Mouse (Mus musculus): ENCODE results near the gene Kcne1l.

The Kcne1l gene

DNA sequence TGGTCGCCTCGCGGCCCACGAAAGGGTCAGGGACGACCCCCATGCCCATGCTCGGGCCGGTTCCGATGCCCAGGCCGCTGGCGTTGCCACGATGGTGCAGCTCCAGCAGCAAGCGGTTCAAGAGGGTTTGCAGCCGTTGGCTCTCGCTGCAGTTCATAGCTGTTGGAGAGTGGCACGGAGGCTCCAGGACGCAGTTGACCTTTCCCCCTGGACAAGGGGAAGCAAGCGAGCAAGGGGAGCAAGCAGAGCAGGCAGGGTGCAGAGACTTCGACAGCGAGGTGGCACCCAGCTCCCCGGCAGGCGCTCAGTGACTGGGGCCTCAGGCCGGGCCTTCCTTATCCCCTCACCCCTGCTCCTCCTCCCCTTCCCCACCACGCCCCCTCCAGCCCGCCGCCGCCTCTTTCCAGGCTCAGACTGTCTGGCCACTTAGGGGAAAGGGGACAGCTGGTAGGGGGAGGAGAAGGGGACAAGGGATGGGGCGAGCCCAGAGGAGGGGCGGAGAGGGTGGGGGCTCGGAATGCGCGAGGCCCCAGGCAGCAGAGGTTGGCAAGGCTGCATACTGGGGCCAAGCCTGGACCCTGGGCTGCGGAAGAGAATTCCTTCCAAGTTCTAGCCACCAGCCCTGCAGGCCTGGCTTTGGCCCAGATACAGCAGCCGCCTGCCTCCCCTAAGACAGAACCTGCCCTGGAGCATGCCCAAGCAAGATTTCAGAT, at the start of gene Kcne1l:
Gene Kcne1l (minus strand): TSS at position 426 of the 713 bp plus-strand sequence.
- in situ Hi-C loops (cut with MboI): no loop called here

DNA sequence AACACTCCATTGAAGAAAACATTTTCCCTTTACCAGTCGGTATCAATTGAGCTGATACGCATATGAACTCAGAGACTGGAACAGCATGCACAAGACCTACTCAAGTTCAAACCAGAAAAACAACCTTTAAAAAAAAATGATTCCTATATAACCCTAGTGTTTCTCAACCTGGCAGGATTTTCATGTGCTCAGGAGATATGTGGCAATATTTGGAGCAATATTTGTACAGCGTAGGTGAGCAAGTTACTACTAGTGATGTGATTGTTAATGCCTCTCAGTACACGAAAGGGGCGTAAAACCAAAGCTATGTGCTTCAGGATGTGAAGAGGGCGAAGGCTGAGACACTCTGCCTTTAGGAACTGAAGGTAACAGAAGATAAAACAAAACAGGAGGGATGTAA, 30.1 kb upstream of the Kcne1l start:
- in situ Hi-C loops (cut with MboI): no loop called here

DNA sequence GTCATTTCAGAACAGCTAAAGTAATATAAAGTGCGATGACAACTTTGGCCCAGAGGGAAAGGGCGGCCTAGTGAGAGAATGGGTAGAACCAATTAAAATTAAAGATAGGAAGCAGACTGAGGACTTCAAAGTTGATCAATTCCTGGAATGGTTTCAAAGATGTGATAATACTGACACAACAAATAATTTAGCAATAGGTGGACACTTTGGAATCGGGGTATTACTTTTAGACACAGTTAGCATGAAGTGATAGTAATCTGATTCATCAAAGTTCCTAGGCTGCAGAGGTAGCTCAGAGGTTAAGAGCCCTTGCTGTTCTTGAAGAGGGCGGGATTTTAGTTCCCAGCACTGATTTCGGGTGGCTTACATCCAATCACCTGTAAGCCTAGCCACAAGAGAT, 29.4 kb upstream of the Kcne1l start:
- in situ Hi-C loops (cut with MboI): no loop called here

DNA sequence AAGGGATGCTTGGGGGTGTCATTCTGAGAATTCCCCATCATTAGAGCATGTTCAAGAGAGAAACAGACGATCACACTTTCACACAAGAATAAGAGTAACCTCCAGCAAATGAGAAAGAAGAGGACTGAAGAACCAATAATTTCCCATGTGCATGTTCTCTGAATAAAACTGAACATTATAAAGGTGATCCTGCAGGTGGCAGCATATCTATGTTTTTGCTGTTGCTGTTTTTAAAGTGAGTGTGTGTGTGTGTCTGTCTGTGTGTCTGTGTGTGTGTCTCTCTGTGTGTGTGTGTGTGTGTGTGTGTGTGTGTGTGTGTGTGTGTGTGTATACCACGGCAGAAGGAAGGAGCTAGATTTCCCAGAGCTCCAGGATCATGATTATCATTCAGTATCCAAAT, 19.7 kb upstream of the Kcne1l start:
- in situ Hi-C loops (cut with MboI): no loop called here

DNA sequence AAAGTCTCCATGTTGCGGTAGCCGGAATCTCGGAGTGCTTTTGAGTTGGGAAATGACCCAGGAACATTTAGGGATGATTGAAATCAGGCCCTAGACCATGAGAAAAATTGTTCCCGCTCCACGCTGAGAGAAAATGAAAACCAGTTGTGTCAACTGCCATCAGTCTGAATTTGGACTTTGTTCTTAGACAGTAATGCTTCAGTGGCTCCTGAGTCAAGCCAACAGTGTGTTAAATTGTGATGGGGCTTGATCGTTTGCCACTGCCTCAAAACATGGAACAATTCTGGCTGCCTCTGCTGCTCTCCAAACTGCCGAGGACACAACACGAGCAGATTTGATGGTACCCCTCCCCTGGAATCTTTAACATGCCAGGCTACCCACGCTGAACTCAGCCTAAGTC, 10.0 kb upstream of the Kcne1l start:
- in situ Hi-C loops (cut with MboI): no loop called here

DNA sequence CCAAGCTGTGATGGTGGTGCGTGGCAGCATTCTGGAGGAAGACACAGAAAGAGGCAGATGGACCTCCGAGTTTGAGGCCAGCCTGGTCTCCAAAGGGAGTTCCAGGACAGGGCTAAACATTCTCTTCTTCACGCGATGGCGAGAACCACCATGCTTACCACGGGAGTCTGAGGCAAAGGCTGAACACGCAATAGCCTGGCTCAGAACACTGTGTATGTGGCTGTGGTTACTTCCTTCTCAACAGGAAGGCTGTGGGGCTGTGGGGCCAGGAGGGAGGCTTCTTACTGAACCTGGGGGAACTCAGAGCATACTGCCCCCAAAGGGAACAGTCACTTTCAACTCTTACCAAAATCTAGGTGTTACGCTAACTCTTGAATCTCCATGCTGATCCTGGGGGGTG, 9.2 kb upstream of the Kcne1l start:
- in situ Hi-C loops (cut with MboI): no loop called here

DNA sequence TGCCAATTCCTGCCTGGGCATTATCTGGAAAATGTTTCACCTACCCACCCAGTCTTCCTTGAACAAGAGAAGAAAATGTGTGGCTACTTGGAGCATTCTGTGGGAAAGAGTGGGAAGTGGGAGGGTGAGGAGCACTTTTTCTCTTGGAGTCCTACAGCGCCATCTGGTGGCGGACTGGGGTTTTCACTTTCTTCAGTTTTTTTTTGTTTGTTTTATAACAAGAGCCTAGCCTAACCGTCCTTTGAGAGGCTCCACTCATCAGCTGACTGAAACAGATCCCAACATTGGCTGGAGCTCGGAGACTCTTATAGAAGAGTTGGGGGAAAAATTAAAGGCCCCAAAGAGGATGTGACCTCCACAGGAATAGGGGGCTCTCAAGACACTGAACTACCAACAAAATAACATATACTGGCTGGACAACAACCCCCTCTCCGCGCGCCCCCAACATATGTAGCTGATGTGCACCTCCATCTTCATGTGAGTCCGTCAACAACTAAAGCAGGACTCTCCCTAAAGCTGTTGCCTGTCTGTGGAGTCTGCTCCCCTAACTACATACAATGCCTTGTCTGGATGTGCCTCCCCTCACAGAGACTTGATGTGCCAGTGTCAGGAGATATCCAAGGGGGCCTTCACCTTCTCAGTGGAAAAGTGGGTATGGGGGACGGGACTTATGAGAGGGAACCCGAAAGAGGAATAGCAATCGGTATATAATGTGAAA, 8.4 kb upstream of the Kcne1l start:
- in situ Hi-C loops (cut with MboI): no loop called here

DNA sequence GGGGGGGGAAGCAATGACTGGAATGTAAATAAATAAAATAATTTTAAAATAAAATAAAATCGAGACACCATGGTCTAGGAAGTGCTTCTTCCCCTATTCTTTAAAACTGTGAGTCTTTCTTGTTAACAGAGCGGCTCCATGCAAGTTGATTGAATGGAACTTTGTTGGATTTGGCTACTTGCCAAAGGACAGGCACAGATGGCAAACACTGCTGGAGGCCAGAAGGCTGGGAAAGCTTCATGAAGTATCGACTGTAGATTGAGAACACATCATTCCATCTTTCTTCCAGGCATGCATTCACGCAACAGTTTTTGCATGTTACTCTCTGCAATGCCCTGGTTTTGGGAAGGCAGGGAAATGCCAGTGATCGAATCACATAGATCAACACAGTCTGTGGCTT, 4.3 kb upstream of the Kcne1l start:
- in situ Hi-C loops (cut with MboI): no loop called here

DNA sequence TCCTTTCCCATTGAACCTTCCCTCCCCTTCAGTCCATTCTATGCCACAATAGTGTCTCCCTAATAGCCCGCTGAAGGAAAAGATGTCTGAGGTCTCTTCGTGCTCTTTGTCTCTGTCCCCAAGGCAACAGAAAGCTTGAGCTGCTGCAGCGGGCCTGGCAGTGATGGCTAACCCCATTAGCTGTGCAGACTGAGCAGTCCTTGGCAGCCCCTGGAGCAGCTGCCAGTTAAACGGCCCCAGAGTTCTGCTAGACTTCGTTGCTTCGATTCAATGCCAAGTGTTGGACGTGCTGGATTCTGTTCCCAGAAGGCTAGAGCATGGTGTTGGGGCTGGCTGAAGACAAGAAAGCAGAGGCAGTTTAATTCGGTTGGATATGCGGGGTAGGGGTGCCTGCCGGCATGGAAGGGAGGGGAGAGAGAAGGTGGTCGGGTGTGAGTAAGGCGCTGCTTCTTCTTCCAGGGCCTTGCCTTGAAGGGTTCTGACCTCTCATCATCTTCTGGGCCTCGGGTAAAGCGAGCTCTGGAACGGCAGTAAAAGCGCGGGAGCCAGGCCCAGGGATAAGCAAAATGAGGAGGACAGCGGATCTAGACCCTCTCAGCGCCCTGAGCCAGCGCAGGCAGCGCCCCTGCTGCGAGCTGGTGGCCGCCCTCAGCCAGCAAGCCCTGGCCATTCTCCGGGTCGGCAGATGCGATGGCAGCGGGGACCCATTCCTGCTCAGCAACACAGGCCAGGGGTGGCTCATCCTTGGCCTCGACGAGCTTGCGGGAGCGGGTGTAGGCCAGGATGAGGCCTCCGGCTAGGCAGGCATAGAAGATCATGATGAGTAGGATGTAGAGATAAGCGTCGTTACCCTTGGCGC, 855 bp downstream of the Kcne1l start:
- in situ Hi-C loops (cut with MboI): no loop called here

DNA sequence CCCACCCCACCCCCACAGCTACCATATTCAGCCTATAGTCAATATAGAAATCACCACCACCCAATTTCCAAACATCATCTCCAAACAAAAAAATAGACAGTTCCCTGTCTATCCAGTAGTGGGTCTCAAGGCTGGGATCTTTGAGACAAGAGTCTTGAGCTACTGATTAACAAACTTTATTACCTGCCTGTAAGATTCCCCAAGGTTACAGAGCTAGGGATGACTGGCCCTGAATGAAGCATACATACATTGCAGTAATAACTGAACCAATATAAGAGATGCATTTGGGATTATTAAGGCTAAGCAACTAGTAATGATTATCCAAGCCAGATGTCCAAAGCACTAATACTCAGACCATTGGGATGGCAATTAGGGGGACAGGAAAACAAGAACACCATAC, 1.5 kb downstream of the Kcne1l start:
- in situ Hi-C loops (cut with MboI): no loop called here

DNA sequence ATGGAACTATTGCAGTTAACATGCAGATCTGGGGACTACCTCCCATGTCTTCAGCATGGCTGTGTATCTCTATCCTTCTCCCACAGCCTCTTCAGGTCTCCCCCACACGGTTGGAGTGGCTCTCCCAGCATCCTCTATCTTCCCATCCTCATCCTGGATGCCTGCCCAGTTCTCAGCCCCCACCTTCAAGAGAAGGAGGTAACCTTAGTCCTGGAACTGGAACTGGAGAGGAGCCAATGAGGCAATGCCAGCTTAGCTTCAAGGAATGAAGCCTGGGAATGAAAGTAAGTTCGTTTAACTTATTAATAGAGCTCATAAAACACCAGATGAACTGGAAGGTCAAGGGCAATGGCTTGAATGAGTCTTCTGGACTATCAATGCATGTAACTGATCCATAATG, 2.6 kb downstream of the Kcne1l start:
- in situ Hi-C loops (cut with MboI): no loop called here

DNA sequence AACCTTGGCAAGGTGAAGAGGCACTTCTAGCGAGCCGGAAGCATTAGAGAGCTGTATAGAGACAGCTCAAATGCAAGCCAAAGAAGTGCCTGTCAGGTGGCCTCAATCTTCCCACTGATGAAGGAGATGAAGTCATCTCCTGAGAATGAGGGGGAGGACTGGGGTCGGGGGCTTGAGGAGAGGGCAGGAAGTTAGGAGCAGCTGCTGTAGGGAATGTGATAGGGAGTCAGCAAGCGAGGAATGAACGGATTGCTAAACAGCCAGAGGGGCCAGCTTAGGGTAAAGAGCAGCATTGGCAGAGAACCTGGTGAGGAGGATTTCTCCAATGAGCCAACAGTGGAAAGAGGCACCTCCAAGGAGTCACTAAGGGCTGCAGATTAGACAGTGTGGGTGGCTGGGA, 20.2 kb downstream of the Kcne1l start:
- in situ Hi-C loops (cut with MboI): no loop called here

DNA sequence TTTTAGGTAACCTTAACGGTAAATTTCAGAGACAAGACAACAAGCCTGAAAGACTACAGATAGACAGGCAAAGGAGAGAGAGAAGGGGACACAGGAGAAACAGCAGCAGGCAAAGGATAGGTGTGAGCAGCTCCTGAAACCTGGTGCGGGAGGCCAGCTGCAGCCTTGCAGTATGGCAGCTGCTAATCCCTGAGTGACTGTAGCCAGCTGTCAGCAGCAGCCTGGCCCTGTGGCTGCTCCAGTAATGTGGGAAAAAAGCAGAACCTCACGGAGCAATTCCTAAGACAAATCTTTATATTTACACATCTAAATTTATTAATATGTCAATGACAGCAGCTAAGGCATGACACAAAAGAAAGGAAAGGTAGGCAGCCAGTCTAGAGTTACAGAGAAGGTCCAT, 29.5 kb downstream of the Kcne1l start:
- in situ Hi-C loops (cut with MboI): no loop called here

DNA sequence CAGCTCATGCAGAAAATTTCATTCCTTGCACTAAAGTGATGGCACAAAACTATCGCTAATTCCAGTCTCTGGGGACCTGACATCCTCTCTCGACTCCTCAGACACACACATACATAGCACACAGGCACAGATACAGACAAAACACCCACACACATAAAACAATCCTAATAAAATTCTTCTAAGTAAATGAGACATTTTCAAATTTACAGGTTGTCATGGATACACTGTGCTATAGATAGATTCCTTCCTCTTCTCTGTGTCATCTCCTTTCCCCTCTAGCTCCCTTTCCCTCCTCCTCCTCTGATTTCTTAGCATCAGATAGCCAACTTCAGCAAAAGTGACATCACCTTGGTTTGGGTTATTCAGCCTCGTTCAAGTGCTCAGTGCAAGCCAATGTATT, 30.1 kb downstream of the Kcne1l start:
- in situ Hi-C loops (cut with MboI): no loop called here

Measured in mature B cell (primary cell).